Mouse (Mus musculus): ENCODE data around the gene Ccdc105. TPM values are rescaled to one million over a fixed set of nuclear protein-coding genes. Genes with fewer than 3 reads are reported as not detected.

Gene Ccdc105
- polyA plus RNA-seq, 1 experiment from 2014 or later: not detected

GRCm38 (mm10) chr10:78745453-78746232 lies 7.2 kb downstream of the Ccdc105 start:
- peak; percentile 28 for DNase-seq (ENCODE audit: low spot score)
- Histone ChIP-seq H3K27ac (no peak overlapping the region), H3K36me3 (no peaks in the 10 kb centered on the region), H3K9me3 (no peaks in the 10 kb centered on the region), H3K4me1 (peaks cover 6% of the 10 kb centered on the region), H3K27me3 (ENCODE audit: insufficient read depth, poor library complexity, severe bottlenecking) (peaks cover 16% of the 10 kb centered on the region), H3K4me3 (no peak overlapping the region)
- 57% methylated on average over 4 of the region's 4 CpGs for WGBS

DNA sequence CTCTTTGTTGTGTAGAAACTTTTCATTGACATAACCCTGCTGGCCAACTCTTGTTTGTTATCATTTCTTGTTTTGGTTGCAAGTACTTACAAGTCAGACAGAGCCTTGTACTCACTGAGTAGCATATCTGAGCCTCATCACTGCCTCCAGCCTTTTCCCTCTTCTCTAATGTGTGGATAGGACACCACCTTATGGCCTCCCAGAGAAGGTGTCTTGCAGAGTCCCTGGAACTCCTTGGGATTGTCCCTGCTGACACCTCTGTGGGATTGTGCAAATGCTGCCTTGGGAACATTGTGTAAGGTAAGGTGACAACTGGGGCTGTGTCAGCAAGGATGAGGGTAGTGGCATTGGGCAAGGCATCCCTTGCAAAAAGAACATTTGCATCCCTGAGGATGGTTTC lies 9.1 kb downstream of the Ccdc105 start:
- peak; percentile 33 for DNase-seq (ENCODE audit: low spot score)
- H3K36me3 ChIP-seq: no peaks in the 10 kb centered on the region
- H3K4me3 ChIP-seq: no peak overlapping the region
- H3K4me1 ChIP-seq: peaks cover 6% of the 10 kb centered on the region
- H3K27me3 ChIP-seq (ENCODE audit: insufficient read depth, poor library complexity, severe bottlenecking): peaks cover 9% of the 10 kb centered on the region
- H3K9me3 ChIP-seq: no peaks in the 10 kb centered on the region
- no peak overlapping the region for H3K27ac ChIP-seq

DNA sequence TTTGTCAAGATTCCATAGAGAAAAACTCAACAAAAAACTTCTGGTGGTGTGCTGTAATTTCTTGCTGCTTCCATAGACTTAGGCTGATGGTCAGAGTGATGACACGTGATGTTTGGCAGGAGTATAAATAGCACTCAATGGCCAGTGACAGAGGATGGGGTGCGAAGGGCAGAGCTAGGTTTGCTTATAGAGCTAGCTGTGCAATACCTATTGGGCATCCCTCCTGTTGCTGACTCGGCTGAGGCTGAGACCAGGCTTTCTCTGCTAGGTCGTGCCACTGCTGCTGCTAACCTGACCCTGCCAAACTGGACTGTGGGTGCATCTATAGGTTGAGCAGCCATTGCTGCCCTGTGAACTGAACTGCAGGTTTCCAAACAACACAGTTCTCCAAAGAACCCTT lies 13.0 kb downstream of the Ccdc105 start:
- H3K9me3 ChIP-seq: no peaks in the 10 kb centered on the region
- no peaks in the 10 kb centered on the region for H3K4me1 ChIP-seq
- H3K27ac ChIP-seq: no peak overlapping the region
- no peak overlapping the region for H3K4me3 ChIP-seq
- 63% methylated on average over 4 of the region's 4 CpGs for WGBS
- H3K36me3 ChIP-seq: no peaks in the 10 kb centered on the region
- peak; percentile 58 for DNase-seq (ENCODE audit: low spot score)
- H3K27me3 ChIP-seq (ENCODE audit: insufficient read depth, poor library complexity, severe bottlenecking): no peaks in the 10 kb centered on the region

- no peak for DNase-seq (ENCODE audit: low spot score)
- Histone ChIP-seq H3K9me3 (no peaks in the 10 kb centered on the region), H3K27me3 (ENCODE audit: insufficient read depth, poor library complexity, severe bottlenecking) (no peaks in the 10 kb centered on the region), H3K27ac (no peak overlapping the region), H3K4me3 (no peak overlapping the region), H3K4me1 (no peaks in the 10 kb centered on the region), H3K36me3 (no peaks in the 10 kb centered on the region)
- WGBS: 79% methylated on average over 5 of the region's 5 CpGs
These were observed 25.0 kb downstream of the Ccdc105 start for GRCm38 (mm10) chr10:78727876-78728275.

DNA sequence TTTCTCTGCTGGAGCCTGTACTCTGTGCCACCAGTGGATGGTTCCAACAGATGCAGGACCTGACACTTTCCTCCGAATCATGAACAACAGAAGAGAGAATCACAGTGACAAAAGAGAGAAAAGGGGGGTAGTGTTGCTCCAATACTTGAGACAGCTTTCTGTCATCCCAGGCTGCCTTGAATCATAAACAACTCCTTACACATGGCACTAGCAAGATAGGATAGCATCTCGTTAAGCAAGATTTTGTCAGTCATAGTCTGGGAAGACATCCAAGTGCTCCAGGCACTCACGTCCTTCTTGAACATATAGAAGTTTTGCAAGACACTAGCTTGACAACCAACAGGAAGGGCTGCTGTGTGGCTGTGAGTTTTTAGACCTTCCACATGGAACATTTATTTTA lies 25.8 kb downstream of the Ccdc105 start:
- DNase-seq (ENCODE audit: low spot score): no peak
- Histone ChIP-seq H3K27ac (no peak overlapping the region), H3K36me3 (no peaks in the 10 kb centered on the region), H3K4me3 (no peak overlapping the region), H3K9me3 (no peaks in the 10 kb centered on the region), H3K27me3 (ENCODE audit: insufficient read depth, poor library complexity, severe bottlenecking) (no peaks in the 10 kb centered on the region), H3K4me1 (no peaks in the 10 kb centered on the region)
- 76% methylated on average over 3 of the region's 3 CpGs for WGBS

GRCm38 (mm10) chr10:78723416-78723815 lies 29.4 kb downstream of the Ccdc105 start:
- no peaks in the 10 kb centered on the region for H3K9me3 ChIP-seq
- H3K4me1 ChIP-seq: no peaks in the 10 kb centered on the region
- no peak for DNase-seq (ENCODE audit: low spot score)
- no peak overlapping the region for H3K27ac ChIP-seq
- no peaks in the 10 kb centered on the region for H3K27me3 ChIP-seq (ENCODE audit: insufficient read depth, poor library complexity, severe bottlenecking)
- no peaks in the 10 kb centered on the region for H3K36me3 ChIP-seq
- 45% methylated on average over 2 of the region's 2 CpGs for WGBS
- H3K4me3 ChIP-seq: no peak overlapping the region

DNA sequence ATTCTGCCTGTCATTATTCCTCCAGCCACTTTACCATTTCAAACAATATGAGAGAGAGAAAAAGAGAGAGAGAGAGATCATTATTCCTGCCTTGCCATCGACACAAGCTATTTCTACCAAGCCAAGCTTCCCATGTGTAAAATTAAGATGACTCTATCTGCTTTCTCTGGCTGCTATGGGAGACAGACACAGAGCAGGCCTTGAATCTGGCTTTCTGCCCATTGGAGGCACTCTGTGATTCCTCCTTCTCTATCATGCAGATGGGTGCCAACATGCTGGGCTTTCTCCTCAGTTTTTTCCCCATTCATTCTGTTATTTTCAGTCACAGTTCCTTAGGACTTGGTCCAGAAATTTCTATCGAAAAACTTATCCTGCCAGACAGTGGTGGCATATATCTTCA lies 30.2 kb downstream of the Ccdc105 start:
- no peaks in the 10 kb centered on the region for H3K27me3 ChIP-seq (ENCODE audit: insufficient read depth, poor library complexity, severe bottlenecking)
- no peaks in the 10 kb centered on the region for H3K9me3 ChIP-seq
- 79% methylated on average over 2 of the region's 2 CpGs for WGBS
- H3K27ac ChIP-seq: no peak overlapping the region
- H3K36me3 ChIP-seq: no peaks in the 10 kb centered on the region
- H3K4me1 ChIP-seq: no peaks in the 10 kb centered on the region
- DNase-seq (ENCODE audit: low spot score): no peak
- H3K4me3 ChIP-seq: no peak overlapping the region

DNA sequence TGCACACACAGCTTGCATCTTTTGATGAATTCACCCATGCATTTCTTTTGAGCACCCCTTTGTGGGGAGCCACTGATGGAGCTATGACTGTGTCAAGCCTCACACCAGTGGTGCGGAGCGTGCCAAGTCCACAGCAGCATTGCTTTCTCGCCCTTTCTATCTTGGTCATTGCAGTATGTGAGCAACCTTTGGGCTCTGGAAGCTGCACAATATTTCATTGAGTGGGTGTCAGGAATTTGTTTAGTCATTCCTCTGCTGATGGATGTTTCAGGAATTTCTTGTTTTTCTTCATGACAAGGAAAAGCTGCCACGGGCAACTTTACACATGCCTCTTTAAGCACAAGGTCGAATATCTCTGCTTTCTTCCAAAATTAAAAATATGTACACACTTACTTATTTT lies 30.8 kb downstream of the Ccdc105 start:
- H3K9me3 ChIP-seq: no peaks in the 10 kb centered on the region
- no peak overlapping the region for H3K27ac ChIP-seq
- no peak for DNase-seq (ENCODE audit: low spot score)
- no peaks in the 10 kb centered on the region for H3K36me3 ChIP-seq
- no peaks in the 10 kb centered on the region for H3K4me1 ChIP-seq
- no peaks in the 10 kb centered on the region for H3K27me3 ChIP-seq (ENCODE audit: insufficient read depth, poor library complexity, severe bottlenecking)
- no peak overlapping the region for H3K4me3 ChIP-seq
- 80% methylated on average over 5 of the region's 5 CpGs for WGBS

- H3K27ac ChIP-seq: no peak within 1 kb of the TSS
- WGBS: 47% methylated on average over 11 of the region's 11 CpGs
- no peaks in the 10 kb centered on the region for H3K36me3 ChIP-seq
- H3K27me3 ChIP-seq (ENCODE audit: insufficient read depth, poor library complexity, severe bottlenecking): no peaks in the 10 kb centered on the region
- no peak within 1 kb of the TSS for H3K4me3 ChIP-seq
- no peaks in the 10 kb centered on the region for H3K4me1 ChIP-seq
- H3K9me3 ChIP-seq: no peaks in the 10 kb centered on the region
- DNase-seq (ENCODE audit: low spot score): peak; percentile 60
These were observed 34.8 kb downstream of the Ccdc105 start, which contains the start of gene Casp14 for GRCm38 (mm10) chr10:78718056-78718455. TSS of gene Casp14 (minus strand) at chr10:78718294.

DNA sequence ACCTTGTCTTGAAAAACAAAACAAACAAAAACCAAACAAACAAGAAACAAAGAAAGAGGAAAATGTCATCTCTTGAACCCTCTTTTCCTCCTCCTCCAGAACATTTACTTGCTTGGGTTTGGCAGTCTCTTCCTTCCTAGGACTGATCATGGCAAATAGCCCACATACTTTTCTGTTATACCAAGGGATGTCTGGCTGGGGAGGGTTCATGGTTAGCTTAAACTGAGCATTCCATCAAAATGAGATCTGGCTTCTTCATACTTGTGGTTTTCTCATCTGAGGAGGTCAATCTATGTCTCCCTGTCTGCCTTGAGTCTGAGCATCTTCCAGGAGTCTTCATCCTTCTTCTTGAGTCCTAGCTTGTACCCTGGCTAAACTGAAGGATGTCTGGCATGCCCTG lies 36.6 kb downstream of the Ccdc105 start:
- no peak overlapping the region for H3K4me3 ChIP-seq
- H3K27me3 ChIP-seq (ENCODE audit: insufficient read depth, poor library complexity, severe bottlenecking): no peaks in the 10 kb centered on the region
- H3K27ac ChIP-seq: no peak overlapping the region
- no peaks in the 10 kb centered on the region for H3K36me3 ChIP-seq
- DNase-seq (ENCODE audit: low spot score): peak; percentile 13
- no peaks in the 10 kb centered on the region for H3K4me1 ChIP-seq
- H3K9me3 ChIP-seq: no peaks in the 10 kb centered on the region

- Histone ChIP-seq H3K36me3 (no peaks in the 10 kb centered on the region), H3K27ac (no peak overlapping the region), H3K4me3 (no peak overlapping the region), H3K4me1 (no peaks in the 10 kb centered on the region), H3K27me3 (ENCODE audit: insufficient read depth, poor library complexity, severe bottlenecking) (no peaks in the 10 kb centered on the region), H3K9me3 (no peaks in the 10 kb centered on the region)
- 85% methylated on average over 7 of the region's 7 CpGs for WGBS
- DNase-seq (ENCODE audit: low spot score): peak; percentile 66
These were observed 37.7 kb downstream of the Ccdc105 start for GRCm38 (mm10) chr10:78715156-78715555.

DNA sequence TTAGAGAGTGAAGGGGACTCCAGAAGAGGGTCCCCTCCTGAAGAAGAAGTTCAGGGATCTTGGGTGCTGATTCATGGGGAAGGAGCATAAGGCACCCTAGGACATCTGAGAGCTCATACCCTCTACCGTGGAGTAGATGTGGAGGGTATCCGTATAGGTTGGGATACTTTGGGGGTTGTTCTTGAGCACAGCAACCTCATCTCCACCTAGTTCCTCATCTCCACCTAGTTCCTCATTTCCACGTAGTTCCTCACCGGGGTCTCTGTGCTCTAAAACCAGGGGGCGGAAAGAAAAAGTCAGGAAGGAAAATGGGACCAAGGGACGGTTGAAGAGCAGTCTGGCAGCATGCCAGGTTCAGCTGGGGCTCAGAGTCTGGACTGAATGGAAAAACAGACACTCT lies 38.7 kb downstream of the Ccdc105 start:
- no peak overlapping the region for H3K4me3 ChIP-seq
- no peaks in the 10 kb centered on the region for H3K27me3 ChIP-seq (ENCODE audit: insufficient read depth, poor library complexity, severe bottlenecking)
- H3K9me3 ChIP-seq: no peaks in the 10 kb centered on the region
- no peaks in the 10 kb centered on the region for H3K4me1 ChIP-seq
- H3K27ac ChIP-seq: no peak overlapping the region
- no peaks in the 10 kb centered on the region for H3K36me3 ChIP-seq
- DNase-seq (ENCODE audit: low spot score): peak; percentile 43
- WGBS: 75% methylated on average over 6 of the region's 6 CpGs

- Histone ChIP-seq H3K4me3 (no peak overlapping the region), H3K27ac (no peak overlapping the region), H3K9me3 (no peaks in the 10 kb centered on the region), H3K27me3 (ENCODE audit: insufficient read depth, poor library complexity, severe bottlenecking) (no peaks in the 10 kb centered on the region), H3K4me1 (no peaks in the 10 kb centered on the region), H3K36me3 (no peaks in the 10 kb centered on the region)
- DNase-seq (ENCODE audit: low spot score): no peak
These were observed 42.2 kb downstream of the Ccdc105 start for GRCm38 (mm10) chr10:78710706-78711105.

- DNase-seq (ENCODE audit: low spot score): peak; percentile 66
- no peaks in the 10 kb centered on the region for H3K36me3 ChIP-seq
- no peak overlapping the region for H3K4me3 ChIP-seq
- H3K9me3 ChIP-seq: no peaks in the 10 kb centered on the region
- no peak overlapping the region for H3K27ac ChIP-seq
- no peaks in the 10 kb centered on the region for H3K27me3 ChIP-seq (ENCODE audit: insufficient read depth, poor library complexity, severe bottlenecking)
- no peaks in the 10 kb centered on the region for H3K4me1 ChIP-seq
- WGBS: 56% methylated on average over 3 of the region's 3 CpGs
These were observed 52.0 kb downstream of the Ccdc105 start for GRCm38 (mm10) chr10:78700881-78701280.
